Mouse (Mus musculus) lung, embryonic 14.5 days (tissue): ENCODE results near the gene Lcp2. TPM values are rescaled to one million over a fixed set of nuclear protein-coding genes. Genes with fewer than 3 reads are reported as not detected.

Source experiments
- ATAC-seq: fragments of 200-750 bp; cut with Nextera tagmentation; 2 replicates; pipeline ENCODE4 v1.8.0; 2017; ENCODE audit warnings: mild to moderate bottlenecking, moderate TSS enrichment, moderate library complexity; ENCODE audit not compliant: insufficient read depth
- DNase-seq: peaks from one replicate; pipeline ENCODE4 v3.0.0-alpha.2; 2015
- H3K27ac ChIP-seq: fragments of 300-500 bp; sonication (generic); 2 replicates; pipeline ENCODE4 v1.5.1; 2014; ENCODE audit warnings: low read depth, mild to moderate bottlenecking, moderate library complexity
- H3K27me3 ChIP-seq: fragments of 300-500 bp; sonication (generic); 2 replicates; pipeline ENCODE4 v1.6.1; 2014; ENCODE audit warnings: low read length, control low read depth; ENCODE audit not compliant: insufficient read depth
- H3K36me3 ChIP-seq: fragments of 300-500 bp; sonication (generic); 2 replicates; pipeline ENCODE4 v1.6.1; 2014; ENCODE audit warnings: control low read depth; ENCODE audit not compliant: insufficient read depth
- H3K4me1 ChIP-seq: fragments of 300-500 bp; sonication (generic); 2 replicates; pipeline ENCODE4 v1.6.1; 2014; ENCODE audit warnings: antibody characterized with exemption, control low read depth; ENCODE audit not compliant: insufficient read depth
- H3K4me2 ChIP-seq: fragments of 300-500 bp; sonication (generic); 2 replicates; pipeline ENCODE4 v1.6.1; 2014; ENCODE audit warnings: mild to moderate bottlenecking
- H3K4me3 ChIP-seq: fragments of 300-500 bp; sonication (generic); 2 replicates; pipeline ENCODE4 v1.5.1; 2014; ENCODE audit warnings: low read depth, low read length
- H3K9ac ChIP-seq: fragments of 300-500 bp; sonication (generic); 2 replicates; pipeline ENCODE4 v1.6.1; 2014
- H3K9me3 ChIP-seq: fragments of 300-500 bp; sonication (generic); 2 replicates; pipeline ENCODE4 v1.6.1; 2016; ENCODE audit warnings: low read depth, low read length, control low read depth
- CTCF ChIP-seq: IDR thresholded peaks from 2 replicates; pipeline ENCODE4 v1.5.1; 2016; ENCODE audit warnings: antibody characterized with exemption, low read depth
- WGBS: fragments of 180-500 bp; shearing (Covaris S2); extraction: QIAGEN DNeasy Blood & Tissue Kit; methylation state at CpG from one replicate; pipeline ENCODE4 v1.1.7; 2014; 5-methylcytosine and 5-hydroxymethylcytosine counted together
- polyA plus RNA-seq: library from polyadenylated mRNA; unstranded; fragments of >200 nt; fragmentation: Nextera tagmentation; extraction: Ambion mirVana; gene quantifications from 2 replicates; pipeline ENCODE4 v1.2.1, GENCODE M21; 2014

The Lcp2 gene
- 2.5 and 4.0 TPM in 2 replicates for polyA plus RNA-seq

- H3K27ac ChIP-seq: no peak within 1 kb of the TSS
- no peaks in the 10 kb centered on the region for H3K9me3 ChIP-seq
- H3K4me2 ChIP-seq: no peak within 1 kb of the TSS
- 70% methylated on average over 6 of the region's 6 CpGs for WGBS
- no peak within 1 kb of the TSS; the same call in 1 of the 2 replicates for H3K4me3 ChIP-seq
- no peaks in the 10 kb centered on the region for H3K36me3 ChIP-seq
- DNase-seq: no peak
- no peak within 1 kb of the TSS for H3K9ac ChIP-seq
- H3K27me3 ChIP-seq: no peaks in the 10 kb centered on the region
- ATAC-seq: no peak
- no peaks in the 10 kb centered on the region for H3K4me1 ChIP-seq
- TF ChIP-seq CTCF: no peak
These were observed at the start of gene Lcp2 for GRCm38 (mm10) chr11:34046767-34047541. TSS of gene Lcp2 (plus strand) at chr11:34046920.

- Histone ChIP-seq H3K9ac (no peak overlapping the region), H3K4me1 (no peaks in the 10 kb centered on the region), H3K9me3 (no peaks in the 10 kb centered on the region), H3K4me2 (no peak overlapping the region), H3K4me3 (no peak overlapping the region), H3K27me3 (0 out of 2 replicates have a peak, but pooled peaks cover 4% of the 10 kb centered on the region), H3K36me3 (no peaks in the 10 kb centered on the region), H3K27ac (no peak overlapping the region)
- ATAC-seq (no peak), DNase-seq (no peak)
- 62% methylated on average over 10 of the region's 10 CpGs for WGBS
- no peak for TF ChIP-seq CTCF
These were observed 48.5 kb upstream of the Lcp2 start for GRCm38 (mm10) chr11:33998244-33998643.

GRCm38 (mm10) chr11:34000416-34000815 lies 46.3 kb upstream of the Lcp2 start:
- TF ChIP-seq CTCF: no peak
- H3K27me3 ChIP-seq: no peaks in the 10 kb centered on the region
- 69% methylated on average over 3 of the region's 3 CpGs for WGBS
- H3K4me2 ChIP-seq: no peak overlapping the region
- DNase-seq (no peak), ATAC-seq (no peak)
- no peak overlapping the region for H3K4me3 ChIP-seq
- H3K9me3 ChIP-seq: no peaks in the 10 kb centered on the region
- no peak overlapping the region for H3K27ac ChIP-seq
- no peak overlapping the region for H3K9ac ChIP-seq
- H3K36me3 ChIP-seq: no peaks in the 10 kb centered on the region
- no peaks in the 10 kb centered on the region for H3K4me1 ChIP-seq

- no peaks in the 10 kb centered on the region for H3K9me3 ChIP-seq
- no peak overlapping the region for H3K27ac ChIP-seq
- no peak for ATAC-seq
- DNase-seq: peak; percentile 82
- H3K4me3 ChIP-seq: no peak overlapping the region
- peak; percentile 75 for TF ChIP-seq CTCF
- H3K36me3 ChIP-seq: no peaks in the 10 kb centered on the region
- no peaks in the 10 kb centered on the region for H3K27me3 ChIP-seq
- WGBS: 8% methylated on average over 5 of the region's 5 CpGs
- H3K4me2 ChIP-seq: no peak overlapping the region
- no peak overlapping the region for H3K9ac ChIP-seq
- no peaks in the 10 kb centered on the region for H3K4me1 ChIP-seq
These were observed 44.7 kb upstream of the Lcp2 start for GRCm38 (mm10) chr11:34001938-34002592.

DNA sequence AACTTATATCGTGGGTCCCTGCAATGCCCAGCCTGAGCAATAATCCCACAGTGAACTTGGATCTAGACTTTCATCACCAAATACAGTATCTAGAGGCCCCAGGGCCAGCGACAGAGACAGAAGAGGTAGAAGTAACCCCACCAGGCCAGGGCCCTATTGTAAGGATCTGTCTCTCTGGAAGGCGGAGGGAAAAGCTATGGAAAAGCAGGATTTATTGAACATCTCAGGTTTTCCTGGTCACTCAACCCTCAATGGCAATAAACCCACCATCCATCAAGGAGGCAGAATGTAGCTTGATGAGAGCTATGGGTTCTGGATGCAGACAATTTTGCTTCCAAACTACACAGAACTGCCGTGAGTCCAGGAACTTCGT lies 44.1 kb upstream of the Lcp2 start:
- H3K4me3 ChIP-seq: no peak overlapping the region
- no peaks in the 10 kb centered on the region for H3K9me3 ChIP-seq
- no peak for TF ChIP-seq CTCF
- no peaks in the 10 kb centered on the region for H3K4me1 ChIP-seq
- no peak overlapping the region for H3K27ac ChIP-seq
- H3K9ac ChIP-seq: no peak overlapping the region
- no peaks in the 10 kb centered on the region for H3K36me3 ChIP-seq
- WGBS: 73% methylated on average over 5 of the region's 5 CpGs
- ATAC-seq (no peak), DNase-seq (no peak)
- no peak overlapping the region for H3K4me2 ChIP-seq
- no peaks in the 10 kb centered on the region for H3K27me3 ChIP-seq

- WGBS: 71% methylated on average over 2 of the region's 2 CpGs
- ATAC-seq: no peak
These were observed 39.1 kb upstream of the Lcp2 start for GRCm38 (mm10) chr11:34007616-34008015.

GRCm38 (mm10) chr11:34008214-34008613 lies 38.5 kb upstream of the Lcp2 start:
- Histone ChIP-seq H3K9ac (no peak overlapping the region), H3K4me3 (no peak overlapping the region), H3K4me2 (no peak overlapping the region), H3K27me3 (no peaks in the 10 kb centered on the region), H3K9me3 (no peaks in the 10 kb centered on the region), H3K27ac (no peak overlapping the region), H3K36me3 (no peaks in the 10 kb centered on the region), H3K4me1 (no peaks in the 10 kb centered on the region)
- no peak for TF ChIP-seq CTCF
- no peak for ATAC-seq
- no peak for DNase-seq
- 76% methylated on average over 11 of the region's 11 CpGs for WGBS

More at GRCm38 (mm10) chr11:34007616-34008015, 39.1 kb upstream of the Lcp2 start:
- DNase-seq: no peak
- no peak overlapping the region for H3K4me3 ChIP-seq
- no peak overlapping the region for H3K9ac ChIP-seq
- no peak overlapping the region for H3K4me2 ChIP-seq
- TF ChIP-seq CTCF: no peak
- no peaks in the 10 kb centered on the region for H3K4me1 ChIP-seq
- H3K36me3 ChIP-seq: no peaks in the 10 kb centered on the region
- H3K27ac ChIP-seq: no peak overlapping the region
- H3K27me3 ChIP-seq: no peaks in the 10 kb centered on the region
- no peaks in the 10 kb centered on the region for H3K9me3 ChIP-seq
